Mouse (Mus musculus): Measurements from ENCODE around the gene Get4. TPM values are rescaled to one million over a fixed set of nuclear protein-coding genes. Genes with fewer than 3 reads are reported as not detected.

Get4 gene
- total RNA-seq, 2 experiments from 2014 or later, result 55.9 to 56.2 TPM

DNA sequence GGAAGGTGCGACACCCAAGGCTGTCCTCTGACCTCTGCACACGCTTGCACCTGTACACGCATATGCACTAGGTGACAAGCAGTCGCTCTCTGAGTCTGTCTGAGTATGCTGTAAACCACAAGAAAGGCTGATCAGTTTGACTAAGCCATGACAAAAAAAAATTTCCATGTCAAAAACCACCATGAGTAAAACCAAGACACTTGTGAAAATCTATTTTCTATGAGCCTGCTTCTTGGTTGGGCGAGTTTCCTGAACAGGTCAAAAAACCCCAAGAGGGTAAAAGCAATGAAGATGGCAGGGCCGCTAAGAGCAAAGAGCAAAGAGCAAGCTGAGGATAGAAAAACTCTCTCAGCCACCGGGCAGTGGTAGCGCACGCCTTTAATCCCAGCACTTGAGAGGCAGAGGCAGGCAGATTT lies 51.5 kb downstream of the Get4 start:
- no peak for DNase-seq (ENCODE audit: extremely low spot score in 1 of 2, low spot score in 2 of 2)
- intact Hi-C loops (cut with DNase I), result no loop called here

DNA sequence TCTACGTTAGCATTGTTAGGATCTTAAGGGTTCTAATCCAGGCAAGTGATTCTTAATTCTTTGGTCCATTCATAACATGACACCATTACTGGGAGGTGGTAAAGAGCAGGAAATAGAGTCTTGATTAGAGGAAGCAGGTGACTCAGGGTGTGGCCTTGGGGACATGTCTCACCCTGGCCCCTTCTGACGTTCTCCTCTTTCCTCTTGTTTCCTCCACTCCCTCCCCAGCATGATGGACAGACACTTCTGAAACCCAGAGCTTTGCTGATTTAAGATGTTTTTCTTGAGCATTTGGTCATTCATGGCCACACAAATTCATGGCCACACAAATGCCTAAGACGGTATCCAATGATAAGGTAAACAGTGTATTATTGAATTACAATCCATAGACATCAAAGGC lies 57.8 kb downstream of the Get4 start:
- no peak for DNase-seq (ENCODE audit: extremely low spot score in 1 of 2, low spot score in 2 of 2)
- intact Hi-C loops (cut with DNase I), result no loop called here

DNA sequence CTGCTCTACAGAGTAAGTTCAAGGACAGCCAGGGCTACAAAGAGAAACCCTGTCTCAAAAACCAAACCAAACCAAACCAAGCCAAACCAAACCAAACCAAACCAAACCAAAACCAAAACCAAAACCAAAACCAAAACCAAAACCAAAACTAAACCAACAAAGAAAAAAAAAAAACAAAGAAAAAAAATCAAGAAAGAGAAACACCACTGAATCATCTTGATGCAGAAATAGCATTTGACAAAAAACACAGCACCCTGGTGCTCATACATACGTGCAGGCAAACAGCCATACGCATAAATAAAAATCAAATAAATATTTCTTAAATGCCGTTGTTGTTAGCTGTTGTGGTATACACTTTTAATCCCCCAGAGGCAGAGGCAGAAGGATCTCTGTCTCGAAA lies 58.4 kb downstream of the Get4 start:
- DNase-seq (ENCODE audit: extremely low spot score in 1 of 2, low spot score in 2 of 2), result no peak
- intact Hi-C loops (cut with DNase I), result no loop called here

DNA sequence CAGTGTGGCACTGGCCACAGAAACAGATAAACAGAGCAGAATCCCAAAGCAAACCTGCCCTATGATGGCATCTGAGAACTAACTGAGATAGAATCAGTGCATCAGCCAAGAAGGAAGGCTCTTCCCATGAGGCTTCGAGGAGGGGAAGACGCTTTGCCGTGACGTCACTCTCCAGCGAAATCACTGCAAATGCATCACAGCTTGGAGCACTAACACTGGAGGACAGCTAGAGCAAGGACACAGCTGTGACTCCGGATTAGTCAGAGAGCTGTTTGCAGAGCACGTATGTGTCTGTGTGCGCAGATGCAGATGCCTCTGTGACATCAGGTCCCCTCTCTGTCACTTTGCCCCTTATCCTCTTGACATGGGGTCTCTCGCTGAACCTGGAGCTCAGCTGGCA lies 59.7 kb downstream of the Get4 start:
- intact Hi-C loops (cut with DNase I), result no loop called here
- DNase-seq (ENCODE audit: extremely low spot score in 1 of 2, low spot score in 2 of 2), result no peak

DNA sequence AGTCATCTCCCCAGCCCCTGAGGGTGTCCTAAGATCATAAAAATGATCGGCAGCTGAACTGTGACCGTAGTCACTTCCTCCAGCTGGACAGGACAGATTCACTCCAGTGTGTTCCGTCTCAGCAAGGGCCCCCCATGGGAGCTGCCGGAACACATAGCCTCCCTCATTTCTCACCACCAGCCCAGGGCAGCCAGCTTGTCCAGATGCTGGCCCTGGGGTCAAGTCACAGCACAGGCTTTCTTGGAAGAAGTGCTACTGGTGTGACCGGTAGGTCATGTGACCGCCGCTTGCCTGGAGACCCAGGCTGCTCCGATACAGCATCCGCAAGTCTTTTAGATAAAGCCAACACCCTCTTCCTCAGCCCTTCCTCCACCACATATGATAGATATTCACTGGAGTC lies 61.4 kb downstream of the Get4 start:
- intact Hi-C loops (cut with DNase I), result no loop called here

DNA sequence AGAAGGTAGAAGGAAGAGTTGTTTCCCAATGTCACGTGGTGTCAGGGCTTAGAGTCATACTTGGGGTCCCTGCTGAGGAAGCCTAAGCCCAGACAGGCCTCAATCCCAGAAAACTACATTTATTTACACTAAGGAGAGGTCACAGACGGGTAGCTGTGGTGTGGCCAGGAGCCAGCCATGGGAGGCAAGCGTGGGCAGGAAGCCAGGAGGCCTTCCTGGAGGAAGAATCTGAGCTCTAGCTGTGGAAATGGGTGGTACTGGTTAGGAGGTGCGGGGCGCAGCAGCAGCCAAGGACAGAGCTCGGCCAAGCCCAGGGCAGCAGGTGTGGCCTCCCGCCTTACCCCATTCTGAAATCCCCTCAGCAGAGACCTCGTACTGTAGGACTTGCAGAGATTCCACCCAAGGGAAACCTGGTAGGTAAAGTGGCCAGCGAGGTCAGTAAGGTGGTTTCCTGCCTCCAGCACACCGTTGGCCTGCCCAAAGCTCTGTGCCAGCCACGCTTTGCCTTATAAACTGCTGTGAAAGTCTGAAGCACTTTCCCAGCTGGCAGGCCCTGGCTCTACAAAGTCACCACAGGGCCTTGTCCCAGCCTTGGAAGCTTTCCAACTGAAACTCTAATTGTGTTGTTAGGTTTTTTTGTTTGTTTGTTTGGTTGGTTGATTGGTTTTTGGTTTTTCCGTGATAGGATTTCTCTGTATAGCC lies 63.0 kb downstream of the Get4 start:
- intact Hi-C loops (cut with DNase I), result no loop called here
- no peak for DNase-seq (ENCODE audit: extremely low spot score in 1 of 2, low spot score in 2 of 2)

More for the DNA sequence above, 61.4 kb downstream of the Get4 start:
- peak in 1 of 2 experiments; percentile 63 for DNase-seq (ENCODE audit: extremely low spot score in 1 of 2, low spot score in 2 of 2)

DNA sequence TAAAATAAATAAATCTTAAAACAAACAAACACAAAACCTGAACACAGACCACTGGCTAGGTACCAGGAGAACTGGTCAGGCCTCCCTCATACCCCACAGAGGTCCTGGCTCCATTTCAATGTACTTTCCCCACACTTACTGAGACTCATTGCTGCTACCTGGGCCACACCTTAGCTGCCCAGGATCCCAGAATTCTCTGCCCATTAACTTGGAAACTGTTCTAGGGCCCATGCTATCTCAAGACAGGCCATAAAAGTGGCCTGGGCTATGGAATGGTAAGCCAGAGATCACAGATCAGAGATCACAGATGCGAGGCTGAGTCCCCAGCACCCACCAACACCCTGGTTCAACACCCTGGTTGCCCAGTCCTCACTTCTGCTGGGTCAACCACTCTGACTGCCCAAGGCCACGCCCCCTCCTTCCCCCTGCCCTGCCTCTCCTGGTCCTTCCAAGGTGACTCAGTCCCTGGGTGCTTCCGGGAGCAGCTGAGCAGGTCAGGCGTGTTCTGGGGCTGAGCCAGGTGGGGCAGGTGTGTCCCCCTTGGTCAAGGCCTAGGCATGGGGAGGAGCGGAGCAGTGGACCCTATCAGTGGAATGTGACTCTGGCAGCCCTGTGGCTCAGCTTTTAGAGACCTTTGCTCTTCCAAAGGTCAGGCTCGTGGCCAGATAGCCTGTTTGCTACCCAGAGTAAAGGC lies 65.0 kb downstream of the Get4 start:
- intact Hi-C loops (cut with DNase I), result no loop called here
- no peak for DNase-seq (ENCODE audit: extremely low spot score in 1 of 2, low spot score in 2 of 2)

DNA sequence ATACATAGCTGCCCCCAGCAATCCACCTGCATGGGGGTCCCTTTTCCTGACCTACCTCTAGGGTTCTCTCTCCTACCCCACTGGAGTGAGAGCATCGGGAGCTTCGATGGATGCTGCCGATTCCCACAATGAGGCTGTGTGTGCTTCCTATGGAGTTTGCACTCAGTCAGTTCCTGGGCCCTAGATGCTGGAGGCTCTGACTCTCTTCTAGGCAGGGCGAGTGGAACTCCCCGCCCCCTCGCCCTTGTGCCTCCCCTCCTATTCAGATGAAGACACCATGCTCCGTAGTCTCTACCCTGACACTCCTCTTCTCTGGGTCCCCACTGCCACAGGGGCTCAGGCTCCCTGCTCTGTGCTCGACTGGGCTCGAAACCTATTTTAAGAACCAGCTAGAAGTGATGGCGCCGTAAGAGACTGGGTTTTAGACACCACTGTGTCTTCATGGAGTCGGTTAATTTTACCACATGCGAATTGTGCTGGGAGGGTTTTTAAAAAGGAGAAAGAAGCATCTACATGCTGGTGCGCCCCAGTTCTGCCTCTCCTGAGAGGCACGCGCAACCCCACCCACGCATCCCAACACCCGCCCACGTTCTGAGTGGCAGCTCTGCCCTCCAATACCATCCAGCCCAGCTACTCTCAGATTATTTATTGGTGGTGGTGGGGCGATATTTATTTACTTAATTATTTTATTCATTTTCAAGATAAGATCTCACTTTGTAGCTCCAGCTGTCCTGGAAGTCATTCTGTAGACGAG lies 65.8 kb downstream of the Get4 start:
- no peak for DNase-seq (ENCODE audit: extremely low spot score in 1 of 2, low spot score in 2 of 2)
- intact Hi-C loops (cut with DNase I), result no loop called here

Other genes starting within 250 kb of the Get4 start
- gene Prkar1b, start 102.3 kb upstream of the Get4 start, total RNA-seq (2021), result 100 to 1,000 TPM; 499 to 505 TPM
- 1 to 10 TPM; 6.3 to 6.7 TPM for gene Dnaaf5, start 102.1 kb upstream of the Get4 start, total RNA-seq (2021)
- gene Sun1, start 51.7 kb upstream of the Get4 start, total RNA-seq (2021), result 10 to 100 TPM; 81.3 to 82.9 TPM
- gene Adap1, start 73.3 kb downstream of the Get4 start, total RNA-seq (2021), result 100 to 1,000 TPM; 370 to 382 TPM
- 10 to 100 TPM; 75.2 to 90.2 TPM for gene Cox19, start 99.1 kb downstream of the Get4 start, total RNA-seq (2021)
- not detected for gene Cyp2w1, start 100.3 kb downstream of the Get4 start, total RNA-seq (2021)
- 1 to 10 TPM; 5.7 to 7.5 TPM for gene Gpr146, start 125.4 kb downstream of the Get4 start, total RNA-seq (2021)
- gene C130050O18Rik, start 153.0 kb downstream of the Get4 start, total RNA-seq (2021), result under 1 TPM; 0.24 to 0.28 TPM
- 1 to 10 TPM; 2.9 to 3.3 TPM for gene Gper1, start 170.8 kb downstream of the Get4 start, total RNA-seq (2021)
- gene 3110082I17Rik, start 208.2 kb downstream of the Get4 start, total RNA-seq (2021), result 10 to 100 TPM; 20.1 to 20.2 TPM
- gene Zfand2a, start 232.2 kb downstream of the Get4 start, total RNA-seq (2021), result 100 to 1,000 TPM in 1 of 2 experiments, 10 to 100 TPM in 1; 93.4 to 100 TPM

Measured in left cerebral cortex, postnatal 10 days (tissue).